Mouse (Mus musculus) kidney, embryonic 15.5 days (tissue): Measurements from ENCODE around the gene Kcnn3. TPM values are rescaled to one million over a fixed set of nuclear protein-coding genes. Genes with fewer than 3 reads are reported as not detected.

Experiments
- ATAC-seq: fragments of 200-750 bp; cut with Nextera tagmentation; replicated peaks from 2 replicates; pipeline ENCODE4 v1.8.0; 2017; ENCODE audit warnings: moderate TSS enrichment; ENCODE audit not compliant: low FRiP score
- H3K27ac ChIP-seq: fragments of 300-500 bp; sonication (generic); 2 replicates; pipeline ENCODE4 v1.5.1; 2015; ENCODE audit warnings: mild to moderate bottlenecking, inconsistent platforms
- H3K27me3 ChIP-seq: fragments of 300-500 bp; sonication (generic); 2 replicates; pipeline ENCODE4 v1.6.1; 2015; ENCODE audit warnings: inconsistent platforms
- H3K36me3 ChIP-seq: fragments of 300-500 bp; sonication (generic); 2 replicates; pipeline ENCODE4 v1.6.1; 2015; ENCODE audit warnings: inconsistent platforms
- H3K4me1 ChIP-seq: fragments of 300-500 bp; sonication (generic); 2 replicates; pipeline ENCODE4 v1.6.1; 2015; ENCODE audit warnings: inconsistent platforms
- H3K4me2 ChIP-seq: fragments of 300-500 bp; sonication (generic); 2 replicates; pipeline ENCODE4 v1.6.1; 2015; ENCODE audit warnings: moderate library complexity, mild to moderate bottlenecking, inconsistent platforms
- H3K4me3 ChIP-seq: fragments of 300-500 bp; sonication (generic); replicated peaks from 2 replicates; pipeline ENCODE4 v1.5.1; 2015; ENCODE audit warnings: mild to moderate bottlenecking, inconsistent platforms
- H3K9ac ChIP-seq: fragments of 300-500 bp; sonication (generic); 2 replicates; pipeline ENCODE4 v1.6.1; 2015; ENCODE audit warnings: mild to moderate bottlenecking, inconsistent platforms
- H3K9me3 ChIP-seq: fragments of 300-500 bp; sonication (generic); replicated peaks from 2 replicates; pipeline ENCODE4 v1.6.1; 2016; ENCODE audit warnings: inconsistent platforms
- WGBS: fragments of 180-500 bp; shearing (Covaris S2); methylation state at CpG from one replicate; pipeline ENCODE4 v1.1.7; 2015; ENCODE audit warnings: mixed read lengths; 5-methylcytosine and 5-hydroxymethylcytosine counted together
- polyA plus RNA-seq: library from polyadenylated mRNA; unstranded; fragments of >200 nt; fragmentation: Nextera tagmentation; extraction: Ambion mirVana; gene quantifications from 2 replicates; pipeline ENCODE4 v1.2.1, GENCODE M21; 2015

Kcnn3 gene
- polyA plus RNA-seq, 1 experiment from 2014 or later: 3.0 TPM

DNA sequence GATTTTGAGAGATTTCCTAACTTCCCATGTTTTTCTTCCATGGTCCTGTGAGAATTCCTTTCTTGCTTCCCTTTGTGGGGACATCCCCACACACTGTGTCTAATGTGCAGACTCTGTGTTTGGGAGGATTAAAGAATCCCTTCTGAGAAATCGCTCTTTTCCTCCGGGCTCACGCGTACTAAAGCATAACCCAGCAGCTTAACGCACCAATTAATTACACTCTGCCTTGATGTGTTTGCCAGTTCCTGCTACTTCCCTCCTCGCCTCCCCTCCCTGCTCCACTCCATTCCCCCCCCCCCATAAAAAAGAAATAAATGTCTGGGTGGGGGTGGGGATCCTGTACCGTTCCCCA is 1.5 kb downstream of the Kcnn3 start:
- peak overlapping the region; percentile 78 for H3K4me2 ChIP-seq
- peak overlapping the region; percentile 21; the same call in 1 of the 2 replicates for H3K9ac ChIP-seq
- H3K4me1 ChIP-seq: peaks cover 46% of the 10 kb centered on the region
- H3K36me3 ChIP-seq: no peaks in the 10 kb centered on the region
- no peak overlapping the region for H3K27ac ChIP-seq
- WGBS: 1% methylated on average over 7 of the region's 7 CpGs
- ATAC-seq: no peak
- H3K9me3 ChIP-seq: peaks cover 2% of the 10 kb centered on the region
- H3K27me3 ChIP-seq: peaks cover 34% of the 10 kb centered on the region
- peak overlapping the region; percentile 46 for H3K4me3 ChIP-seq

DNA sequence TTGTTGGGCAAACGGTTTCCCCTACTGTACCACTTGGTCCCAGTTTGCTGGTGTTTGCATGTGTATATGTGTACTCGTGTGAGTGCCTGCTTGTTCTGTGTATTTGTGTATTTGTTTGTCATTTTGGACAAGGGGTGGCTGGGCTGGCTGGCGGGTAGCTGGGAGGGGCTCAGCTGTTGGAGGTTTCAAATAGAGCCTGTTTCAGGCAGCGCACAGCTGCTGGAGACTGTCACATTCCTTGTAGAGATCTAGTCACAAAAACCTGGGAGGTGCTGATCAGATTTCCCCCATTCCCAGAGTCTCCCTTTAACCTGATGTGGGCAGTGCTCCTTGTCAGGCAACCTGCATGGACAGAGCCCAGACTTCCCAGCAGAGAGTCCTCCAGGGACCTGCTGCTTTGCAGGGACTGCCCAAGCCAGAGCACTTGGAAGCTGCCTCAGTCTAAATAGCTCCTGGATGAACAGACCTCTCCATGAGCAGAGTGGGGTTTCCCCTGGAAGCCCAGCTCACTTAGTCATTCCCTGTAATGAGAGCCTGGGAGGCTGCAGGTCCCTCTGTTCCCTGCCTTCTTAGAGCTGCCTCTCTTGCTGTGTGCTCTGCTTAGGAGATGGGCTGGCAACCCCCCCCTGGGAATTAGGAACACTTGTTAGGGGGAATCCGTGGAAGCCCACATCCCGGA is 2.6 kb downstream of the Kcnn3 start:
- peaks cover 51% of the 10 kb centered on the region for H3K4me1 ChIP-seq
- 36% methylated on average over 6 of the region's 6 CpGs for WGBS
- H3K9me3 ChIP-seq: no peaks in the 10 kb centered on the region
- H3K27me3 ChIP-seq: peaks cover 34% of the 10 kb centered on the region
- H3K36me3 ChIP-seq: no peaks in the 10 kb centered on the region
- H3K4me2 ChIP-seq: peak overlapping the region; percentile 78
- no peak for ATAC-seq
- peak overlapping the region; percentile 46 for H3K4me3 ChIP-seq
- H3K9ac ChIP-seq: 0 out of 2 replicates have a peak overlapping the region, but pooled peaks have one; percentile 9
- H3K27ac ChIP-seq: no peak overlapping the region

DNA sequence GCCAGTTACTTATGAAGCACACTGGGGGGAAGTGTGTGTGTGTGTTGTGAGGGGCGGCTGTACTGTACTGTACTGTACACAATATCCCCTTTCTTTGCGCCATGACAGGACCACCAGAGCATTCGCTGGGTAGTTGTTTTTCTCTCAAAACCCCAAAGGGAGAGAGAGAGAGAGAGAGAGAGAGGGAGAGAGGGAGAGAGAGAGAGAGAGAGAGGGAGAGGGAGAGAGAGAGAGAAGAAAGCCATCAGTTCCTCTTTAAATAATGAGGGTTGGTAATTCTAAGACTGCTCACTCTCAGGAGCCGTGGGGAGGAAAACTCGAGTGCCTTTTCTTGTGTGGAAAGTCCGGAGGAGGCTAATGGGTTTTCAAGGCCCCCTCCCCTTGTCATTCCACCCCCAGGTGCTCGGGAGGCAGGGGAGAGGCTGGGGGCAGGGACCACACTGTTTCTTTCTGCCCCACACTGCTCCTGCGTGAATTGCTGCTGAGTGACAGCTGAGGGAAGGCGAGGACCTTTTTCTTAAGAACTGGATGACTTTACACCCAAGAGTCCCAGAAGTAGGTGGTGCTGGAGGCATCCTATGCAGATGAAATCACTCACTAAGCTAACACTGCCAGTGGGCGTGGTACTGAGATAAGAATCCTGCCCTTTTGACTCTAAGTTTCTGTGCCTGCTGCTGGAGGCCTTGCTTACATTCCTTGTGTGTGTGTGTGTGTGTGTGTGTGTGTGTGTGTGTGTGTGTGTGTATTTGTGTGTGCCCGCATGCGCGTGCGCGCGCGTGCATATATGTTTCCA is 6.5 kb downstream of the Kcnn3 start:
- no peak overlapping the region for H3K4me2 ChIP-seq
- no peak overlapping the region for H3K27ac ChIP-seq
- no peak overlapping the region for H3K4me3 ChIP-seq
- no peak for ATAC-seq
- H3K27me3 ChIP-seq: peaks cover 28% of the 10 kb centered on the region
- no peaks in the 10 kb centered on the region for H3K9me3 ChIP-seq
- no peaks in the 10 kb centered on the region for H3K36me3 ChIP-seq
- H3K4me1 ChIP-seq: peaks cover 29% of the 10 kb centered on the region
- H3K9ac ChIP-seq: no peak overlapping the region
- 58% methylated on average over 17 of the region's 17 CpGs for WGBS

DNA sequence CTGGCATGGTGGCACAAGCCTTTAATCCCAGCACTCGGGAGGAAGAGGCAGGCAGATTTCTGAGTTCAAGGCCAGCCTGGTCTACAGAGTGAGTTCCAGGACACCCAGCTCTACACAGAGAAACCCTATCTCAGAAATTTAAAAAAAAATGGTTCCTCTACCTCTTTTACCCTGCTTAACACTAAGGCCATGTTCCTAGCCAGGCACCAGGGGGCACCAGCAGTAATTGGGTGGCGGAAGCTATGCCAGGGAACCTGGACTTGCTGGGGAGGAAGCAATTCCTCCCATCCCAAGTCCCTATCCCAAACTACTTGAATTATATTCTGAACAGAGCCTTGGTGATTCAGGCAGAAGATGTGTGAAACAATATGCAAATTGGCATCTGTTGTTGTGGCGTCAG is 9.8 kb downstream of the Kcnn3 start:
- 82% methylated on average over 3 of the region's 3 CpGs for WGBS
- Histone ChIP-seq H3K27me3 (no peaks in the 10 kb centered on the region), H3K4me3 (no peak overlapping the region), H3K27ac (no peak overlapping the region), H3K4me1 (peaks cover 13% of the 10 kb centered on the region), H3K9ac (no peak overlapping the region), H3K9me3 (no peaks in the 10 kb centered on the region), H3K4me2 (no peak overlapping the region), H3K36me3 (no peaks in the 10 kb centered on the region)
- ATAC-seq: no peak

DNA sequence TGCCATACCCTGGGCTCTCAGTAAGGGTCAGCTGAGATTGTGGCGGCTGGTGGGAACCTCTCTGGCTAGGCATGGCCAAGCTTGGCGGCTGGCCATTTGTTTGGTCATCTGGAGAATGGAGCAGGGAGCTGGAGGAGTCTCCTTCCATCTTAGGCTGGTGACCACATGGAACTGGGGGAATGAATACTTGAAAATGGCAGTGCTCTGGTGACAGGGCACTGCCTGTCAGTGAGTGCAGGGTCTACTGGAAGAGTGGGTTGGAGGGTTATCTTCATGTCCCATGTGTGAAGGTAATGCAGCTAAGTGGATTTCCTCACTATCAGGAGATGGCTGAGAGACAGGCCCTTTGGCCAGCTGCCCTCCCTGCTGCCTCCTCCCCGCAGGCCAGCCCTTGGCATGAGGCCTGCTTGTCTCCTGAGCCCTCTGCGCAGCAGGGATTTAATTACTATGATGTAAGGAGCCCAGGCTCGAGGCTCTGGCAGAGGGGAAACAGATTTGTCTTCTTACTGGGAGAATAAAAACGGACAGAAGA is 14.7 kb downstream of the Kcnn3 start:
- peaks cover 7% of the 10 kb centered on the region; the same call in 1 of the 2 replicates for H3K4me1 ChIP-seq
- H3K36me3 ChIP-seq: no peaks in the 10 kb centered on the region
- H3K9me3 ChIP-seq: no peaks in the 10 kb centered on the region
- no peaks in the 10 kb centered on the region for H3K27me3 ChIP-seq
- no peak overlapping the region for H3K4me3 ChIP-seq
- no peak overlapping the region for H3K9ac ChIP-seq
- 41% methylated on average over 6 of the region's 6 CpGs for WGBS
- H3K27ac ChIP-seq: no peak overlapping the region
- no peak; the same call in 1 of the 2 replicates for ATAC-seq
- H3K4me2 ChIP-seq: no peak overlapping the region

DNA sequence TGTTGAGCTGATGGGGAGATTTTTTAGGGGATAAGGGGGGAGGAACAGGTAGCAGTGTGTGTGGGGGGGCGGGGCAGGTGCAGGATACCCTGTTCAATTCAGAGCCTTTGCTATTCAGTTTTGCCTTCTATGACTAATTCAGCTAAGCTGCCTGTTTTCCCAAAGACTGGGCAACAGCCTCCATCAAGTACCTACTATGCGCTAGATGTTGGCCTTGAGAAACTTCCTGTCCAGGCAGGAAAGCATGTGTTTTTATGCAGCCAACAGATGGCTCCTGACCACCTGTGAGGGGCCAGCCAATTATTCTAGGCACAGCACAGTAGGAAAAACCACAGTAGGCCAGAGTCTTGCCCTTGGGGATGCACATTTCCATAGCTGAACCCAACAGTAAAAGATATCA is 15.2 kb downstream of the Kcnn3 start:
- Histone ChIP-seq H3K36me3 (no peaks in the 10 kb centered on the region), H3K9ac (no peak overlapping the region), H3K4me1 (peaks cover 7% of the 10 kb centered on the region; the same call in 1 of the 2 replicates), H3K4me3 (no peak overlapping the region), H3K27ac (no peak overlapping the region), H3K27me3 (no peaks in the 10 kb centered on the region), H3K4me2 (no peak overlapping the region), H3K9me3 (no peaks in the 10 kb centered on the region)
- WGBS: 91% methylated on average over 2 of the region's 2 CpGs
- ATAC-seq: no peak

DNA sequence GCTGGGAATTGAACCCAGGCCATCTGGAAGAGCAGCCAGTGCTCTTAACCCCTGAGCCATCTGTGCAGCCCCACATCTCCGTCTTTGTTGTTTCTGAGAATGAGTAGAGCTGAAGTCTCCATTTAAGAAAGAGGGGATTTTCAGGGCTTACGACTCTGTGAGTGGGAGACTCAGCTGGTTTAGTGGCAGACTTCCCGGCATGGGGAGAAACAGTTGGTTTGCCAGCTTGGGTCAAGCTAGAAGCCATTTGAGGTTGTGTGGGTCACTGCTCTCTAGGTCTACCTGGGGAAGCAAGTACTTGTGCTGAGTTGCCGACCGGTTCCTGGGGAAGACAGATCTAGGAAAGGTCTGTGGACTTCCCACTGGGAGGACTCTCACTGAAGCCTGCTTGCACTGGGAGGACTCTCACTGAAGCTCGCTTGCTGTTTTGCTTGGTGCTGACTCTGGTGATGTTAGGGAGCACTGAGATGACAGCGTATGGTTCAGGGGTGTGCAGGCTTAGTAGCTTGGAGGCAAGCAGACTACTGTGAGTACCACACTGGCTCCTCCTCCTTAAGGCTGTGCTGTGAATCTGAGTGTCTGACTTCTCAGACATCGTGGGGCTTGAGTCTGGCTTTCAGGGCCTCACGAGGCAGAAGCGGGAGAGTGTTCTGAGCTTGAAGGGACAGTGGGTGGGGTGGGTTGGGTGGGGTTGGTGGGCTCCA is 19.2 kb downstream of the Kcnn3 start:
- ATAC-seq: no peak
- Histone ChIP-seq H3K9ac (no peak overlapping the region), H3K4me2 (no peak overlapping the region), H3K27ac (no peak overlapping the region), H3K36me3 (no peaks in the 10 kb centered on the region), H3K4me1 (peaks cover 7% of the 10 kb centered on the region; the same call in 1 of the 2 replicates), H3K27me3 (no peaks in the 10 kb centered on the region), H3K9me3 (no peaks in the 10 kb centered on the region), H3K4me3 (no peak overlapping the region)
- 83% methylated on average over 10 of the region's 10 CpGs for WGBS

DNA sequence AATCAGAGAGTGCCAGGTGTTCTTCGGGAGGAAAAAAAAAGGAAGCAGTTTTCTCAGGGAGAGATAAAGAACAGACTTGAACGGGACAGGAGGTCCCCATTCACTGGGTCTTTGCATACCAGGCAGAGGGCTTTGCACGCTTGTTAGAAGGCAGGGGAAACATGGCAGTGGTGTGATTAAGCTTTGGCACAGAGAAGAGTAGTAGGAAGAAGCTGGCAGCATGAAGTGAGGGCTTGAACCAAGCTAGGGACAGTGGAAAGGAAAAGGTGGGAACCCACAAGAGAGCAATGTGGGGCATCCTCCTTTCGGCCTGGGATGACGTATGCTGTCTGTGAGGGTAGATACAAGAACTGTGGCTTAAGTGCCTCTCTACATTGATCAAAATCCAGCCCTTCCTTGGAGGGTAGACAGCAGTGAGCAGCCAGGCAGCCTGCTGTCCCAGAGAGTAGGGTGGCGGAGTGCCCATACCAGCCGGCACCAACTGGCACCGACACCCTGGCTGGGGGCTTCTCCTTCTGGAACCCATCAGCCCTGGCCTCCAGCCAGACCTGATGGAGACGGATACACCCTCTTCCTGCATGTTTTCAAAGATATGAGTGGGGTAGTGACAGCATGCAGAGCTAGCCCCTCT is 19.9 kb downstream of the Kcnn3 start:
- Histone ChIP-seq H3K4me3 (no peak overlapping the region), H3K9ac (no peak overlapping the region), H3K9me3 (no peaks in the 10 kb centered on the region), H3K27me3 (no peaks in the 10 kb centered on the region), H3K4me2 (no peak overlapping the region), H3K36me3 (no peaks in the 10 kb centered on the region), H3K27ac (no peak overlapping the region), H3K4me1 (peaks cover 5% of the 10 kb centered on the region; the same call in 1 of the 2 replicates)
- no peak for ATAC-seq
- 76% methylated on average over 9 of the region's 9 CpGs for WGBS

DNA sequence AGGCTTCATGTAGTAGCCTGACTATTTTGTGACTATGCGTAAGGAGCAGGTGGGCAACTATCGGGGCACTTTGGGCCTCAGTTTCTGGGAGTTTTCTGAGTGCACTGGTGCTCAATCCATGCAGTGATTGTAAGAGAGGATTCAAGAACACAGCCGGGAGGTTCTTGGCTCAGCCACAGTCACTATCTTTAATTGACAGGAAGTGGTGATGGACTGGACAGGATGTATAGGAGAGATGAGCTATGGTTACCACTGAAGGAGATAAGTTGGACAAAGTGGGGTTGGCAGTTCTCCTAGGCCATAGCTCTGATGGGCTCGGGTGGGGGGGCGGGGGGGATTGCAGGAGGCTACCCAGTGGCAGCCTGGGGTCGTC is 20.4 kb downstream of the Kcnn3 start:
- Histone ChIP-seq H3K9me3 (no peaks in the 10 kb centered on the region), H3K4me3 (no peak overlapping the region), H3K27me3 (no peaks in the 10 kb centered on the region), H3K36me3 (no peaks in the 10 kb centered on the region), H3K4me1 (no peaks in the 10 kb centered on the region; the same call in 1 of the 2 replicates), H3K27ac (no peak overlapping the region), H3K4me2 (no peak overlapping the region), H3K9ac (no peak overlapping the region)
- WGBS: 82% methylated on average over 6 of the region's 6 CpGs
- no peak for ATAC-seq

DNA sequence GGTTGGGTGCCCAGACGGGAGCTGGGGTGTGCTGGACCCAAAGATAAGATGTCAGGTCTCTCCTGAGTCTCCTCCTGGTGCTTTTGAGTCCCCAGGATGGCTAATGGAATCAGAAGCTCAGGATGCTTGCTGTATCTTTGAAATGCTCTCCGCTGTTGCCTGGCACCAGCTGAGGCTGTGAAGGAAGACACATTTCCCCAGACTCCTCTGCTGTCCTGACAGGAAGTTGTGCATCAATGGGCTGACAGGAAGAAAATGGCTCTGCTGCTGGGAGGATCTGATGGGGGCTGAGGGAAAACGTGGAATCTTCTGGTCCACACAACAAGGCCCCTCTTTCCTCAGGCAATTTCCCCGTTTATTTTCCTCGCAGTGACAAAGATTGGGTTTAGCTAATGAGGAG is 27.0 kb downstream of the Kcnn3 start:
- WGBS: 29% methylated on average over 5 of the region's 5 CpGs
- H3K4me3 ChIP-seq: no peak overlapping the region
- H3K27ac ChIP-seq: no peak overlapping the region
- no peak overlapping the region for H3K4me2 ChIP-seq
- no peaks in the 10 kb centered on the region for H3K9me3 ChIP-seq
- peaks cover 31% of the 10 kb centered on the region for H3K4me1 ChIP-seq
- ATAC-seq: no peak
- H3K36me3 ChIP-seq: no peaks in the 10 kb centered on the region
- no peaks in the 10 kb centered on the region for H3K27me3 ChIP-seq
- H3K9ac ChIP-seq: no peak overlapping the region

DNA sequence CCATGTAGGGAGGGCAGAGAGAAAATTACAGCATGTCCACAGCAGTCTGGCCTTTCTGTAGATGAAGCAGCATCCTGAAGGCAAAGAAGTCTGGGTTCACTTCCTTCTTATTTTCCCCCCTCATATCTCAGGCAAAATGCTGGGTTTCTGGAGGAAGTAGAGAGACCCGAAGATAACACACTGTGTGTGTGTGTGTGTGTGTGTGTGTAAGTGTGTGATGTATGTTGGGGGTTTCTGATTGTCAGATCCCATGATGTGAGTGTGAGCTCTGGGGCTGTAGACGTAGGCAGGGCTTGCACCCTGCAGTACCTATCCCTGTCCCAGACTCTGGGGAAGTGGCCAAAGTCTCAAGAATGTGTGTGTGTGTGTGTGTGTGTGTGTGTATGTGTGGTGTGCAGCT is 28.8 kb downstream of the Kcnn3 start:
- Histone ChIP-seq H3K4me2 (no peak overlapping the region), H3K4me1 (peaks cover 31% of the 10 kb centered on the region), H3K4me3 (no peak overlapping the region), H3K9me3 (peaks cover 8% of the 10 kb centered on the region; the same call in 1 of the 2 replicates), H3K36me3 (no peaks in the 10 kb centered on the region), H3K27ac (no peak overlapping the region), H3K27me3 (no peaks in the 10 kb centered on the region), H3K9ac (no peak overlapping the region)
- 70% methylated on average over 2 of the region's 2 CpGs for WGBS
- ATAC-seq: no peak
